Mouse (Mus musculus): ENCODE measurements around the gene Slc13a1. TPM values are rescaled to one million over a fixed set of nuclear protein-coding genes. Genes with fewer than 3 reads are reported as not detected.

The Slc13a1 gene
- polyA plus RNA-seq (2012; rRNA removed) = not detected in 2 replicates

GRCm38 (mm10) chr6:24167734-24168327 is at the start of gene Slc13a1:
Slc13a1 (minus strand) TSS chr6:24168092.

Other genes starting within 250 kb of the Slc13a1 start
- gene Tas2r118, start 198.0 kb downstream of the Slc13a1 start, polyA plus RNA-seq (2012; rRNA removed) = not detected in 2 replicates